Comparison of ENCODE assay signal across 25 mouse cellular contexts in genomic region chr7:67207701-67208100, GRCm38 (mm10). TPM values are rescaled to one million over a fixed set of nuclear protein-coding genes. Genes with fewer than 3 reads are reported as not detected.
DNase-seq lines count a peak whose midpoint lies in the region; ATAC-seq and TF ChIP-seq lines count a peak whose summit lies in the region.
"Had no signal": no experiment of that assay in that cellular context is flagged by ENCODE, and none has a peak within 500 bp of the region (broad histone marks: within the 10 kb centered on the region; RNA-seq: fewer than 3 reads in every experiment).

No protein-coding gene starts in this region.

- DNase-seq in kidney, adult 18-20 months, result peak; percentile 36
- DNase-seq in kidney, postnatal 0 days (ENCODE audit: low spot score), result peak; percentile 16
- DNase-seq in left cerebral cortex, adult 2 months (ENCODE audit: extremely low spot score in 1 of 2, low spot score in 2 of 2), result no peak
- no peak for DNase-seq in gastrocnemius, postnatal 25 days
- no peak for DNase-seq in urinary bladder, postnatal 14 days (ENCODE audit: low spot score)
- DNase-seq: adrenal gland, adult 2 months; B cell, adult 2 months; cerebellum, adult 11-12 months; cerebellum, postnatal 14 days; gastrocnemius, postnatal 10 days; heart, adult 18-20 months; heart, postnatal 14 days; lung, embryonic 14.5 days had no signal

- no peak overlapping the region for H3K27ac ChIP-seq in kidney, embryonic 15.5 days
- no peak overlapping the region for H3K27ac ChIP-seq in intestine, postnatal 0 days (ENCODE audit: low read depth, low read length)
- H3K27ac ChIP-seq in kidney, postnatal 0 days, result no peak overlapping the region
- no peak overlapping the region for H3K27ac ChIP-seq in left cerebral cortex, adult 2 months
- H3K27ac ChIP-seq: embryonic facial prominence, embryonic 12.5 days; heart, embryonic 13.5 days; hindbrain, embryonic 12.5 days; limb, embryonic 12.5 days; liver, embryonic 12.5 days; midbrain, embryonic 12.5 days; stomach, postnatal 0 days had no signal

- no peak for TF ChIP-seq CTCF in intestine, postnatal 0 days (IDR thresholded peaks at IDR 0.05; ENCODE audit: low read depth)
- TF ChIP-seq CTCF in kidney, postnatal 0 days (IDR thresholded peaks at IDR 0.05; ENCODE audit: low read depth), result no peak
- TF ChIP-seq CTCF in left cerebral cortex, adult 2 months (IDR thresholded peaks at IDR 0.05), result no peak

- no peak overlapping the region for H3K9ac ChIP-seq in kidney, embryonic 15.5 days
- no peak overlapping the region for H3K9ac ChIP-seq in intestine, postnatal 0 days (ENCODE audit: low read depth, low read length)
- no peak overlapping the region for H3K9ac ChIP-seq in kidney, postnatal 0 days (ENCODE audit: low read depth, low read length)
- H3K9ac ChIP-seq: embryonic facial prominence, embryonic 12.5 days; heart, embryonic 13.5 days; hindbrain, embryonic 12.5 days; limb, embryonic 12.5 days; liver, embryonic 12.5 days; lung, embryonic 14.5 days; midbrain, embryonic 12.5 days had no signal

- H3K27me3 ChIP-seq in kidney, embryonic 15.5 days, result no peaks in the 10 kb centered on the region
- H3K27me3 ChIP-seq in intestine, postnatal 0 days (replicated peaks; ENCODE audit: control insufficient read depth, insufficient read depth, low read length), result no peaks in the 10 kb centered on the region
- H3K27me3 ChIP-seq in kidney, postnatal 0 days (ENCODE audit: insufficient read depth, low read length), result no peaks in the 10 kb centered on the region
- H3K27me3 ChIP-seq: embryonic facial prominence, embryonic 12.5 days; heart, embryonic 13.5 days; hindbrain, embryonic 12.5 days; limb, embryonic 12.5 days; liver, embryonic 12.5 days; midbrain, embryonic 12.5 days had no signal

- H3K36me3 ChIP-seq in kidney, embryonic 15.5 days, result no peaks in the 10 kb centered on the region
- no peaks in the 10 kb centered on the region for H3K36me3 ChIP-seq in intestine, postnatal 0 days (ENCODE audit: control insufficient read depth, insufficient read depth)
- no peaks in the 10 kb centered on the region for H3K36me3 ChIP-seq in kidney, postnatal 0 days (ENCODE audit: insufficient read depth, low read length)
- H3K36me3 ChIP-seq: embryonic facial prominence, embryonic 12.5 days; G1E; heart, embryonic 13.5 days; hindbrain, embryonic 12.5 days; limb, embryonic 12.5 days; liver, embryonic 12.5 days; midbrain, embryonic 12.5 days had no signal

- no peak overlapping the region for H3K4me2 ChIP-seq in kidney, embryonic 15.5 days
- H3K4me2 ChIP-seq in intestine, postnatal 0 days (replicated peaks; ENCODE audit: low read depth), result no peak overlapping the region
- H3K4me2 ChIP-seq in kidney, postnatal 0 days (ENCODE audit: low read length), result no peak overlapping the region
- H3K4me2 ChIP-seq: embryonic facial prominence, embryonic 12.5 days; heart, embryonic 13.5 days; hindbrain, embryonic 12.5 days; limb, embryonic 12.5 days; liver, embryonic 12.5 days; lung, embryonic 14.5 days; midbrain, embryonic 12.5 days had no signal

- H3K9me3 ChIP-seq in kidney, embryonic 15.5 days (replicated peaks), result no peaks in the 10 kb centered on the region
- H3K9me3 ChIP-seq in intestine, postnatal 0 days (ENCODE audit: control insufficient read depth), result no peaks in the 10 kb centered on the region
- no peaks in the 10 kb centered on the region for H3K9me3 ChIP-seq in kidney, postnatal 0 days (replicated peaks; ENCODE audit: low read length)
- H3K9me3 ChIP-seq: embryonic facial prominence, embryonic 12.5 days; G1E; heart, embryonic 13.5 days; hindbrain, embryonic 12.5 days; limb, embryonic 12.5 days; liver, embryonic 12.5 days; midbrain, embryonic 12.5 days had no signal

- no peaks in the 10 kb centered on the region for H3K4me1 ChIP-seq in kidney, embryonic 15.5 days
- H3K4me1 ChIP-seq in intestine, postnatal 0 days (replicated peaks; ENCODE audit: control insufficient read depth, insufficient read depth, low read length), result no peaks in the 10 kb centered on the region
- H3K4me1 ChIP-seq in kidney, postnatal 0 days (replicated peaks; ENCODE audit: insufficient read depth, low read length), result no peaks in the 10 kb centered on the region
- H3K4me1 ChIP-seq: limb, embryonic 12.5 days had no signal

- H3K4me3 ChIP-seq in kidney, embryonic 15.5 days (replicated peaks), result no peak overlapping the region
- H3K4me3 ChIP-seq in intestine, postnatal 0 days (ENCODE audit: low read depth, low read length), result no peak overlapping the region
- no peak overlapping the region for H3K4me3 ChIP-seq in kidney, postnatal 0 days (replicated peaks; ENCODE audit: low read depth, low read length)
- no peak overlapping the region for H3K4me3 ChIP-seq in left cerebral cortex, adult 2 months
- H3K4me3 ChIP-seq: embryonic facial prominence, embryonic 12.5 days; heart, embryonic 13.5 days; hindbrain, embryonic 12.5 days; limb, embryonic 12.5 days; liver, embryonic 12.5 days; midbrain, embryonic 12.5 days had no signal

- ATAC-seq in kidney, embryonic 15.5 days (replicated peaks; ENCODE audit: low FRiP score), result no peak; the same call in 1 of the 2 replicates
- ATAC-seq in intestine, postnatal 0 days, result peak; percentile 44
- peak; percentile 77; the same call in 1 of the 2 replicates for ATAC-seq in kidney, postnatal 0 days (replicated peaks; ENCODE audit: low FRiP score, low read depth)
- ATAC-seq: forebrain, embryonic 14.5 days; liver, embryonic 12.5 days; Patski had no signal

- 30% methylated on average over 6 of the region's 6 CpGs for WGBS in kidney, embryonic 15.5 days
- 39% methylated on average over 6 of the region's 6 CpGs for WGBS in intestine, postnatal 0 days
- WGBS in kidney, postnatal 0 days, result 34% methylated on average over 6 of the region's 6 CpGs

- intact Hi-C loops in left cerebral cortex, adult 2 months (cut with DNase I), result no loop called here

RNA-seq across cellular contexts. Expression of gene Lysmd4, which starts 14.6 kb away (rescaled TPM):
- 13.6 and 17.3 TPM in 2 replicates for polyA plus RNA-seq in kidney, embryonic 15.5 days (2015; fragmentation: Nextera tagmentation; extraction: Ambion mirVana)
- polyA plus RNA-seq in intestine, postnatal 0 days (2015; fragmentation: Nextera tagmentation; extraction: Ambion mirVana), result 9.3 and 9.6 TPM in 2 replicates
- 14.3 and 14.9 TPM in 2 replicates for polyA plus RNA-seq in kidney, postnatal 0 days (2015; fragmentation: Nextera tagmentation; extraction: Ambion mirVana)
- total RNA-seq in left cerebral cortex, adult 2 months (2021), result 10 to 100 TPM; 33.7 to 36.1 TPM
- 1 to 10 TPM; 7.5 to 8.1 TPM for total RNA-seq in gastrocnemius, postnatal 25 days (2021)

Comparison
In these comparisons a context has a peak if more than half of its experiments do, and no peak if none do; other contexts are left out.
1. DNase-seq: peak in kidney, adult 18-20 months (single experiment) and kidney, postnatal 0 days (single experiment); none in left cerebral cortex, adult 2 months (0 of 2), gastrocnemius, postnatal 25 days (single experiment) and urinary bladder, postnatal 14 days (single experiment).